ENCODE assay signal across 10 mouse cellular contexts in genomic region chr10:93688306-93689171, GRCm38 (mm10). TPM values are rescaled to one million over a fixed set of nuclear protein-coding genes. Genes with fewer than 3 reads are reported as not detected.
DNase-seq lines count a peak whose midpoint lies in the region; ATAC-seq and TF ChIP-seq lines count a peak whose summit lies in the region.
"Had no signal": no experiment of that assay in that cellular context is flagged by ENCODE, and none has a peak within 500 bp of the region (broad histone marks: within the 10 kb centered on the region; RNA-seq: fewer than 3 reads in every experiment).

No protein-coding gene starts in this region.

- H3K4me1 ChIP-seq in intestine, embryonic 15.5 days (replicated peaks) = no peaks in the 10 kb centered on the region
- H3K4me1 ChIP-seq in intestine, embryonic 16.5 days (ENCODE audit: control insufficient read depth, insufficient read depth, low read length) = no peaks in the 10 kb centered on the region
- H3K4me1 ChIP-seq in bone marrow, adult 2 months (ENCODE audit: control insufficient read depth, insufficient read depth, low read length) = peaks cover 1% of the 10 kb centered on the region; the same call in 1 of the 2 replicates

- no peak for TF ChIP-seq POLR2A in bone marrow, adult 2 months (IDR thresholded peaks at IDR 0.05; ENCODE audit: borderline replicate concordance, control insufficient read depth, low read depth, low read length)

- 0 out of 2 replicates have a peak overlapping the region, but pooled peaks have one; percentile 1 for H3K4me2 ChIP-seq in intestine, embryonic 15.5 days (replicated peaks)
- H3K4me2 ChIP-seq in intestine, embryonic 16.5 days (ENCODE audit: low read depth, low read length) = no peak overlapping the region
- H3K4me2 ChIP-seq: heart, embryonic 15.5 days had no signal

- H3K9ac ChIP-seq in intestine, embryonic 15.5 days = no peak overlapping the region
- H3K9ac ChIP-seq in intestine, embryonic 16.5 days (ENCODE audit: low read depth, low read length) = no peak overlapping the region
- H3K9ac ChIP-seq: heart, embryonic 15.5 days had no signal

- peak; percentile 34; the same call in 1 of the 2 replicates for ATAC-seq in intestine, embryonic 15.5 days
- ATAC-seq in intestine, embryonic 16.5 days = no peak
- peak; percentile 49 for ATAC-seq in megakaryocyte-erythroid progenitor cell, adult 5-6 weeks (replicated peaks; ENCODE audit: low FRiP score, low TSS enrichment, poor library complexity, severe bottlenecking)

- H3K9me3 ChIP-seq in intestine, embryonic 15.5 days = no peaks in the 10 kb centered on the region
- H3K9me3 ChIP-seq in intestine, embryonic 16.5 days (ENCODE audit: control insufficient read depth, low read length) = no peaks in the 10 kb centered on the region
- H3K9me3 ChIP-seq: heart, embryonic 15.5 days had no signal

- 63% methylated on average over 26 of the region's 26 CpGs for WGBS in intestine, embryonic 15.5 days
- WGBS in intestine, embryonic 16.5 days = 67% methylated on average over 26 of the region's 26 CpGs
- WGBS in bone marrow, adult 2 months = 17% methylated on average over 26 of the region's 26 CpGs

- H3K4me3 ChIP-seq in intestine, embryonic 15.5 days (replicated peaks) = no peak overlapping the region
- H3K4me3 ChIP-seq in intestine, embryonic 16.5 days (ENCODE audit: low read length) = no peak overlapping the region
- H3K4me3 ChIP-seq in bone marrow, adult 2 months (replicated peaks; ENCODE audit: control insufficient read depth, low read depth, low read length) = peak overlapping the region; percentile 63
- H3K4me3 ChIP-seq: heart, embryonic 15.5 days had no signal

- TF ChIP-seq CTCF in bone marrow, adult 2 months (IDR thresholded peaks at IDR 0.05; ENCODE audit: control insufficient read depth, insufficient read depth, low read length) = no peak

- H3K27me3 ChIP-seq in intestine, embryonic 15.5 days (replicated peaks) = no peaks in the 10 kb centered on the region
- no peaks in the 10 kb centered on the region for H3K27me3 ChIP-seq in intestine, embryonic 16.5 days (replicated peaks; ENCODE audit: control insufficient read depth, insufficient read depth, low read length)
- H3K27me3 ChIP-seq: heart, embryonic 15.5 days had no signal

- DNase-seq in kidney, postnatal 4 days = peak; percentile 16 to 44
- DNase-seq in left cerebral cortex, adult 18-20 months (ENCODE audit: low spot score in 2 of 2) = no peak
- DNase-seq in adrenal gland, postnatal 4 days (ENCODE audit: low spot score in 2 of 2) = no peak
- DNase-seq in layer of hippocampus, adult 9-10 months (ENCODE audit: low spot score) = no peak
- DNase-seq: cerebellum, adult 9-11 months had no signal

- H3K27ac ChIP-seq in intestine, embryonic 15.5 days = no peak overlapping the region; the same call in 1 of the 2 replicates
- H3K27ac ChIP-seq in intestine, embryonic 16.5 days (ENCODE audit: low read length) = no peak overlapping the region
- peak overlapping the region; percentile 49 for H3K27ac ChIP-seq in bone marrow, adult 2 months (ENCODE audit: control insufficient read depth, insufficient read depth, low read depth, low read length, poor library complexity)
- H3K27ac ChIP-seq: heart, embryonic 15.5 days had no signal

- no peaks in the 10 kb centered on the region for H3K36me3 ChIP-seq in intestine, embryonic 15.5 days
- H3K36me3 ChIP-seq in intestine, embryonic 16.5 days (ENCODE audit: control insufficient read depth, insufficient read depth, low read length) = no peaks in the 10 kb centered on the region

RNA-seq across cellular contexts. Expression of gene Ntn4, which starts 48.1 kb away (rescaled TPM):
- polyA plus RNA-seq in intestine, embryonic 15.5 days (2015; fragmentation: Nextera tagmentation; extraction: Ambion mirVana) = 0.29 and 0.47 TPM in 2 replicates
- polyA plus RNA-seq in intestine, embryonic 16.5 days (2015; fragmentation: Nextera tagmentation; extraction: Ambion mirVana) = 0.22 and 0.23 TPM in 2 replicates
- 3.0 and 3.7 TPM in 2 replicates for polyA plus RNA-seq in bone marrow, adult 2 months (2011; ENCODE audit: insufficient read depth, insufficient read length, low replicate concordance, missing spikeins)
- 14.0 and 14.9 TPM in 2 replicates for total RNA-seq in megakaryocyte-erythroid progenitor cell, adult 5-6 weeks (2014; fragmentation: Nextera tagmentation)
- total RNA-seq in megakaryocyte-erythroid progenitor cell, adult 5-6 weeks (2017) = 8.7 and 24.8 TPM in 2 replicates
- 10 to 100 TPM in 1 of 2 experiments, 1 to 10 TPM in 1; 8.9 to 10.6 TPM for total RNA-seq in left cerebral cortex, adult 18-20 months (2021)
- 10 to 100 TPM; 12.9 to 14.8 TPM for total RNA-seq in adrenal gland, postnatal 4 days (2021)

Comparison
In these comparisons a context has a peak if more than half of its experiments do, and no peak if none do; other contexts are left out.
1. DNase-seq: peak in kidney, postnatal 4 days (2 of 2); none in left cerebral cortex, adult 18-20 months (0 of 2), adrenal gland, postnatal 4 days (0 of 2) and layer of hippocampus, adult 9-10 months (single experiment).